ENCODE assay signal across 8 mouse cellular contexts in genomic region chr16:30068041-30069020, GRCm38 (mm10). TPM values are rescaled to one million over a fixed set of nuclear protein-coding genes. Genes with fewer than 3 reads are reported as not detected.
DNase-seq lines count a peak whose midpoint lies in the region; ATAC-seq and TF ChIP-seq lines count a peak whose summit lies in the region.

No protein-coding gene starts in this region.

- H3K4me1 ChIP-seq in kidney, embryonic 16.5 days (ENCODE audit: insufficient read depth, low read length), result peaks cover 33% of the 10 kb centered on the region
- H3K4me1 ChIP-seq in midbrain, embryonic 14.5 days (ENCODE audit: control insufficient read depth, insufficient read depth, low read length), result peaks cover 39% of the 10 kb centered on the region

- DNase-seq in ovary, adult 18-20 months (ENCODE audit: low spot score), result peak; percentile 29
- DNase-seq in ovary, postnatal 14 days (ENCODE audit: low spot score), result no peak
- peak; percentile 68 for DNase-seq in brain, embryonic 14.5 days (ENCODE audit: low read depth)
- peak; percentile 31 to 40 for DNase-seq in heart, adult 9 months (ENCODE audit: low spot score in 2 of 2)
- peak; percentile 70 for DNase-seq in midbrain, embryonic 14.5 days
- DNase-seq in left cerebral cortex, adult 9 months (ENCODE audit: low spot score in 2 of 2), result no peak

- peak overlapping the region; percentile 46 for H3K4me3 ChIP-seq in kidney, embryonic 16.5 days (ENCODE audit: low read length)
- peak overlapping the region; percentile 19 for H3K4me3 ChIP-seq in midbrain, embryonic 14.5 days (replicated peaks; ENCODE audit: low read depth, low read length)

- no peaks in the 10 kb centered on the region for H3K36me3 ChIP-seq in kidney, embryonic 16.5 days (ENCODE audit: insufficient read depth, low read length)
- no peaks in the 10 kb centered on the region for H3K36me3 ChIP-seq in midbrain, embryonic 14.5 days (ENCODE audit: control insufficient read depth, insufficient read depth, low read length)

- peak overlapping the region; percentile 93 for H3K27ac ChIP-seq in kidney, embryonic 16.5 days (ENCODE audit: low read length)
- no peak overlapping the region for H3K27ac ChIP-seq in midbrain, embryonic 14.5 days (replicated peaks; ENCODE audit: low read depth, low read length)

- no peak for TF ChIP-seq POLR2A in brain, embryonic 14.5 days (IDR thresholded peaks at IDR 0.05; ENCODE audit: borderline replicate concordance, extremely low read depth, insufficient read depth, insufficient read length, poor library complexity, severe bottlenecking)

- 1% methylated on average over 36 of the region's 36 CpGs for WGBS in kidney, embryonic 16.5 days
- WGBS in midbrain, embryonic 14.5 days, result 2% methylated on average over 36 of the region's 36 CpGs

- no peak for ATAC-seq in kidney, embryonic 16.5 days (ENCODE audit: low FRiP score, low TSS enrichment)
- no peak for ATAC-seq in midbrain, embryonic 14.5 days (ENCODE audit: low FRiP score, low TSS enrichment)
- ATAC-seq in inflammation-experienced regulatory T-cells, adult 6 months, result no peak

- no peaks in the 10 kb centered on the region for H3K27me3 ChIP-seq in kidney, embryonic 16.5 days (ENCODE audit: insufficient read depth, low read length)
- H3K27me3 ChIP-seq in midbrain, embryonic 14.5 days (ENCODE audit: control insufficient read depth, insufficient read depth, low read length), result peaks cover 49% of the 10 kb centered on the region

- no peak for TF ChIP-seq CTCF in brain, embryonic 14.5 days (IDR thresholded peaks at IDR 0.05; ENCODE audit: borderline replicate concordance, extremely low read depth, insufficient read depth, insufficient read length)

- no peaks in the 10 kb centered on the region for H3K9me3 ChIP-seq in kidney, embryonic 16.5 days (ENCODE audit: low read length)
- no peaks in the 10 kb centered on the region for H3K9me3 ChIP-seq in midbrain, embryonic 14.5 days (ENCODE audit: control insufficient read depth, low read length)

- peak overlapping the region; percentile 71 for H3K9ac ChIP-seq in kidney, embryonic 16.5 days (replicated peaks; ENCODE audit: low read length)
- H3K9ac ChIP-seq in midbrain, embryonic 14.5 days (replicated peaks; ENCODE audit: low read length), result no peak overlapping the region; the same call in 1 of the 2 replicates

- H3K4me2 ChIP-seq in kidney, embryonic 16.5 days (replicated peaks; ENCODE audit: low read depth, low read length), result peak overlapping the region; percentile 70
- peak overlapping the region; percentile 49 for H3K4me2 ChIP-seq in midbrain, embryonic 14.5 days (ENCODE audit: low read length)

RNA-seq across cellular contexts. Expression of gene Hes1, which starts 4.1 kb away (rescaled TPM):
- polyA plus RNA-seq in brain, embryonic 14.5 days (2012; rRNA removed), result 44.6 and 58.9 TPM in 2 replicates
- 45.5 and 45.7 TPM in 2 replicates for polyA plus RNA-seq in kidney, embryonic 16.5 days (2015; fragmentation: Nextera tagmentation; extraction: Ambion mirVana)
- polyA plus RNA-seq in midbrain, embryonic 14.5 days (2014; fragmentation: Nextera tagmentation; extraction: Ambion mirVana), result 11.3 and 12.7 TPM in 2 replicates
- under 1 TPM in 1 of 3 experiments, not detected in 2; 0.40 TPM for polyA plus RNA-seq in inflammation-experienced regulatory T-cells, adult 6 months (2017; shearing (Covaris generic))

Comparison
In these comparisons a context has a peak if more than half of its experiments do, and no peak if none do; other contexts are left out.
1. DNase-seq: peak in ovary, adult 18-20 months (single experiment), brain, embryonic 14.5 days (single experiment), heart, adult 9 months (2 of 2) and midbrain, embryonic 14.5 days (single experiment); none in ovary, postnatal 14 days (single experiment) and left cerebral cortex, adult 9 months (0 of 2).